8 mouse cellular contexts compared by ENCODE assay signal in genomic region chr16:29838981-29839661, GRCm38 (mm10).
DNase-seq lines count a peak whose midpoint lies in the region; ATAC-seq lines count a peak whose summit lies in the region.

No protein-coding gene starts in this region.

- H3K4me3 ChIP-seq in intestine, embryonic 15.5 days (replicated peaks) = peak overlapping the region; percentile 25
- peak overlapping the region; percentile 1; the same call in 1 of the 2 replicates for H3K4me3 ChIP-seq in midbrain, embryonic 11.5 days (ENCODE audit: low read depth, low read length)

- H3K27ac ChIP-seq in intestine, embryonic 15.5 days = peak overlapping the region; percentile 73
- H3K27ac ChIP-seq in midbrain, embryonic 11.5 days (ENCODE audit: low read depth, low read length) = no peak overlapping the region

- DNase-seq in heart, adult 18-20 months = peak; percentile 45 to 66
- no peak for DNase-seq in heart, postnatal 25 days (ENCODE audit: low spot score)
- DNase-seq in embryo, embryonic 10 days (ENCODE audit: low spot score) = peak; percentile 80
- DNase-seq in gastrocnemius, adult 8-10 months (ENCODE audit: low spot score in 2 of 2) = peak; percentile 27 to 43
- peak; percentile 68 to 74 for DNase-seq in left cerebral cortex, postnatal 36 days (ENCODE audit: low spot score in 2 of 2)
- peak; percentile 94 for DNase-seq in midbrain, embryonic 11.5 days (ENCODE audit: low spot score, missing footprints)
- peak; percentile 34 to 42 for DNase-seq in spleen, postnatal 36 days (ENCODE audit: low spot score in 2 of 2)

- no peaks in the 10 kb centered on the region for H3K9me3 ChIP-seq in intestine, embryonic 15.5 days
- no peaks in the 10 kb centered on the region for H3K9me3 ChIP-seq in midbrain, embryonic 11.5 days (ENCODE audit: control insufficient read depth, low read length)

- no peaks in the 10 kb centered on the region for H3K27me3 ChIP-seq in intestine, embryonic 15.5 days (replicated peaks)
- peaks cover 58% of the 10 kb centered on the region for H3K27me3 ChIP-seq in midbrain, embryonic 11.5 days (ENCODE audit: control insufficient read depth, insufficient read depth, low read length)

- H3K36me3 ChIP-seq in intestine, embryonic 15.5 days = no peaks in the 10 kb centered on the region
- H3K36me3 ChIP-seq in midbrain, embryonic 11.5 days (ENCODE audit: control insufficient read depth, insufficient read depth, low read length) = no peaks in the 10 kb centered on the region

- intact Hi-C loops in heart, postnatal 25 days (cut with DNase I) = no loop called here
- intact Hi-C loops in left cerebral cortex, postnatal 36 days (cut with DNase I) = loop anchor here (5.0 kb wide), 2 partner anchors 228 to 1233 kb away; no protein-coding TSS in a partner anchor

- ATAC-seq in intestine, embryonic 15.5 days = peak; percentile 75
- peak; percentile 47; the same call in 1 of the 2 replicates for ATAC-seq in midbrain, embryonic 11.5 days (ENCODE audit: low FRiP score)

- H3K4me2 ChIP-seq in intestine, embryonic 15.5 days (replicated peaks) = peak overlapping the region; percentile 69
- H3K4me2 ChIP-seq in midbrain, embryonic 11.5 days = peak overlapping the region; percentile 29

- peak overlapping the region; percentile 26 for H3K9ac ChIP-seq in intestine, embryonic 15.5 days
- H3K9ac ChIP-seq in midbrain, embryonic 11.5 days (ENCODE audit: low read length) = no peak overlapping the region; the same call in 1 of the 2 replicates

- WGBS in intestine, embryonic 15.5 days = 7% methylated on average over 28 of the region's 28 CpGs
- 8% methylated on average over 28 of the region's 28 CpGs for WGBS in midbrain, embryonic 11.5 days

- peaks cover 18% of the 10 kb centered on the region for H3K4me1 ChIP-seq in intestine, embryonic 15.5 days (replicated peaks)
- H3K4me1 ChIP-seq in midbrain, embryonic 11.5 days (ENCODE audit: control insufficient read depth, insufficient read depth, low read length) = peaks cover 15% of the 10 kb centered on the region
